Mouse (Mus musculus) forebrain, postnatal 0 days (tissue): ENCODE measurements around the gene Serpinc1. TPM values are rescaled to one million over a fixed set of nuclear protein-coding genes. Genes with fewer than 3 reads are reported as not detected.

ENCODE experiments used
- ATAC-seq: fragments of 200-750 bp; cut with Nextera tagmentation; 2 replicates; pipeline ENCODE4 v1.8.0; 2017; ENCODE audit warnings: mild to moderate bottlenecking, moderate library complexity
- DNase-seq: peaks from one replicate; pipeline ENCODE4 v3.0.0-alpha.2; 2015
- H3K27ac ChIP-seq: fragments of 300-500 bp; sonication (generic); 2 replicates; pipeline ENCODE4 v1.5.1; 2014; ENCODE audit warnings: low read depth, mild to moderate bottlenecking, antibody characterized with exemption, low read length, moderate library complexity, mixed read lengths
- H3K27me3 ChIP-seq: fragments of 300-500 bp; sonication (generic); 2 replicates; pipeline ENCODE4 v1.6.1; 2014; ENCODE audit warnings: mild to moderate bottlenecking, low read length, mixed read lengths; ENCODE audit not compliant: insufficient read depth
- H3K36me3 ChIP-seq: fragments of 300-500 bp; sonication (generic); 2 replicates; pipeline ENCODE4 v1.6.1; 2014; ENCODE audit warnings: mild to moderate bottlenecking, moderate library complexity; ENCODE audit not compliant: insufficient read depth
- H3K4me1 ChIP-seq: fragments of 300-500 bp; sonication (generic); 2 replicates; pipeline ENCODE4 v1.6.1; 2014; ENCODE audit warnings: antibody characterized with exemption; ENCODE audit not compliant: insufficient read depth
- H3K4me2 ChIP-seq: fragments of 300-500 bp; sonication (generic); 2 replicates; pipeline ENCODE4 v1.6.1; 2014; ENCODE audit warnings: low read depth, mild to moderate bottlenecking, moderate library complexity
- H3K4me3 ChIP-seq: fragments of 300-500 bp; sonication (generic); 2 replicates; pipeline ENCODE4 v1.5.1; 2014; ENCODE audit warnings: low read depth, low read length, mixed read lengths
- H3K9ac ChIP-seq: fragments of 300-500 bp; sonication (generic); 2 replicates; pipeline ENCODE4 v1.6.1; 2014; ENCODE audit warnings: mild to moderate bottlenecking
- H3K9me3 ChIP-seq: fragments of 300-500 bp; sonication (generic); 2 replicates; pipeline ENCODE4 v1.6.1; 2016; ENCODE audit warnings: low read length
- CTCF ChIP-seq: sonication (generic); IDR thresholded peaks from 2 replicates; pipeline ENCODE4 v1.5.1; 2016; ENCODE audit warnings: antibody characterized with exemption, control low read depth, low read depth
- WGBS: fragments of 180-500 bp; shearing (Covaris S2); extraction: QIAGEN DNeasy Blood & Tissue Kit; methylation state at CpG from one replicate; pipeline ENCODE4 v1.1.7; 2014; 5-methylcytosine and 5-hydroxymethylcytosine counted together
- polyA plus RNA-seq: library from polyadenylated mRNA; unstranded; fragments of >200 nt; fragmentation: Nextera tagmentation; extraction: Ambion mirVana; gene quantifications from 2 replicates; pipeline ENCODE4 v1.2.1, GENCODE M21; 2015
- total RNA-seq: library from RNA; depleted of rRNA; stranded (reverse); fragments of >200 nt; gene quantifications from 2 replicates; pipeline ENCODE4 v1.2.3, GENCODE M21; 2014

Serpinc1 gene
- total and polyA plus RNA-seq, 2 experiments from 2014 or later: 0.10 to 2.3 TPM

GRCm38 (mm10) chr1:161037599-161037998 lies 59.2 kb downstream of the Serpinc1 start:
- ATAC-seq: no peak
- Histone ChIP-seq H3K27me3 (no peaks in the 10 kb centered on the region), H3K27ac (no peak overlapping the region), H3K4me3 (peak overlapping the region; percentile 11), H3K36me3 (peaks cover 33% of the 10 kb centered on the region), H3K4me2 (peak overlapping the region; percentile 84), H3K9me3 (no peaks in the 10 kb centered on the region), H3K4me1 (peaks cover 11% of the 10 kb centered on the region; the same call in 1 of the 2 replicates), H3K9ac (no peak overlapping the region)
- TF ChIP-seq CTCF: no peak
- DNase-seq: no peak
- WGBS: 21% methylated on average over 3 of the region's 3 CpGs

- Histone ChIP-seq H3K27ac (no peak overlapping the region), H3K4me2 (peak overlapping the region; percentile 84), H3K9me3 (no peaks in the 10 kb centered on the region), H3K9ac (no peak overlapping the region), H3K4me3 (peak overlapping the region; percentile 11; the same call in 1 of the 2 replicates), H3K4me1 (peaks cover 11% of the 10 kb centered on the region; the same call in 1 of the 2 replicates), H3K36me3 (peaks cover 33% of the 10 kb centered on the region), H3K27me3 (no peaks in the 10 kb centered on the region)
- TF ChIP-seq CTCF: no peak
- WGBS: 31% methylated on average over 3 of the region's 3 CpGs
- DNase-seq (no peak), ATAC-seq (no peak)
Measured at GRCm38 (mm10) chr1:161038004-161038403, 59.6 kb downstream of the Serpinc1 start.

- H3K4me1 ChIP-seq: peaks cover 6% of the 10 kb centered on the region; the same call in 1 of the 2 replicates
- TF ChIP-seq CTCF: no peak
- peak overlapping the region; percentile 18; the same call in 1 of the 2 replicates for H3K9ac ChIP-seq
- ATAC-seq (no peak), DNase-seq (peak; percentile 27)
- H3K9me3 ChIP-seq: no peaks in the 10 kb centered on the region
- H3K4me2 ChIP-seq: no peak overlapping the region
- peaks cover 39% of the 10 kb centered on the region for H3K36me3 ChIP-seq
- H3K4me3 ChIP-seq: no peak overlapping the region
- H3K27me3 ChIP-seq: no peaks in the 10 kb centered on the region
- 7% methylated on average over 3 of the region's 3 CpGs for WGBS
- H3K27ac ChIP-seq: no peak overlapping the region
Measured at GRCm38 (mm10) chr1:161038968-161039721, 60.8 kb downstream of the Serpinc1 start.

GRCm38 (mm10) chr1:161039741-161040425 lies 61.5 kb downstream of the Serpinc1 start:
- Histone ChIP-seq H3K9me3 (no peaks in the 10 kb centered on the region), H3K4me2 (no peak overlapping the region), H3K9ac (no peak overlapping the region), H3K27ac (peak overlapping the region; percentile 45; the same call in 1 of the 2 replicates), H3K36me3 (peaks cover 45% of the 10 kb centered on the region), H3K4me1 (peaks cover 6% of the 10 kb centered on the region; the same call in 1 of the 2 replicates), H3K4me3 (no peak overlapping the region), H3K27me3 (no peaks in the 10 kb centered on the region)
- TF ChIP-seq CTCF: no peak
- no peak for ATAC-seq
- 12% methylated on average over 3 of the region's 3 CpGs for WGBS
- DNase-seq: peak; percentile 27

- Histone ChIP-seq H3K4me1 (peaks cover 6% of the 10 kb centered on the region; the same call in 1 of the 2 replicates), H3K4me3 (no peak overlapping the region), H3K27me3 (no peaks in the 10 kb centered on the region), H3K4me2 (no peak overlapping the region), H3K9ac (no peak overlapping the region), H3K27ac (no peak overlapping the region), H3K9me3 (no peaks in the 10 kb centered on the region), H3K36me3 (peaks cover 49% of the 10 kb centered on the region)
- ATAC-seq (no peak), DNase-seq (no peak)
- TF ChIP-seq CTCF: no peak
- 59% methylated on average over 1 of the region's 1 CpGs for WGBS
Measured at GRCm38 (mm10) chr1:161040426-161040770, 62.0 kb downstream of the Serpinc1 start.

GRCm38 (mm10) chr1:161040855-161041254 lies 62.5 kb downstream of the Serpinc1 start:
- H3K36me3 ChIP-seq: peaks cover 53% of the 10 kb centered on the region
- H3K27ac ChIP-seq: no peak overlapping the region
- no peaks in the 10 kb centered on the region for H3K27me3 ChIP-seq
- H3K4me3 ChIP-seq: no peak overlapping the region
- H3K9me3 ChIP-seq: no peaks in the 10 kb centered on the region
- no peak for TF ChIP-seq CTCF
- H3K9ac ChIP-seq: no peak overlapping the region
- ATAC-seq (no peak), DNase-seq (no peak)
- H3K4me1 ChIP-seq: peaks cover 6% of the 10 kb centered on the region; the same call in 1 of the 2 replicates
- H3K4me2 ChIP-seq: no peak overlapping the region
